Mouse (Mus musculus): ENCODE data around the gene Cer1. TPM values are rescaled to one million over a fixed set of nuclear protein-coding genes. Genes with fewer than 3 reads are reported as not detected.

The Cer1 gene
- polyA plus RNA-seq, 1 experiment, result not detected

GRCm38 (mm10) chr4:82916003-82916677, 31.2 kb upstream of the Cer1 start:
- DNase-seq (ENCODE audit: low read depth in 1 of 2, low spot score in 2 of 2), result no peak
- WGBS, result 75% methylated on average over 14 of the region's 14 CpGs
- Histone ChIP-seq H3K27ac (ENCODE audit: insufficient read depth, low read length) (no peak overlapping the region), H3K36me3 (ENCODE audit: control insufficient read depth, insufficient read depth, low read length) (no peaks in the 10 kb centered on the region), H3K27me3 (ENCODE audit: control insufficient read depth, insufficient read depth, low read length) (no peaks in the 10 kb centered on the region), H3K4me1 (ENCODE audit: control insufficient read depth, insufficient read depth, insufficient read length) (no peaks in the 10 kb centered on the region), H3K4me3 (ENCODE audit: extremely low read depth, insufficient read depth, insufficient read length) (no peak overlapping the region)
- TF ChIP-seq CTCF (IDR thresholded peaks at IDR 0.05; ENCODE audit: extremely low read depth, insufficient read depth, insufficient read length, insufficient replicate concordance) (no peak), POLR2A (IDR thresholded peaks at IDR 0.05; ENCODE audit: low read depth, low read length) (no peak)

DNA sequence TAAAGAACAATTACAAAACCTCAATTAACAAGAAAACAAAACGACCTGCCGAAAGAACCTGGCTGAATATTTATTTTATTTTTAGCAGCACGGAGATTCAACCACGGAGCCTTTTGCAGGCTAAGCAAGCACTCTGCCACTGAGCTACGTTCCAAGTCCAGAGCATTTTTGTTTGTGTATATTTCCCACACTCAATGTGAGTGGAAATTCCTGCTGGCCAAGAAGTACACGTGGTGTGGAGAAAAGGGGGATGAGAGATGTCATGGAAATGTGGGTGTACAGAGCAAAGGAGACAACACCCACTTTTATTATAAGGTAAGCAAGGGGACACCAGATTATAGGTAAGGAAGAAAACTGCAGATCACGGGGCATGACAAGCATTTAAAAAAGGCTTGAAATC, 30.6 kb upstream of the Cer1 start:
- TF ChIP-seq POLR2A (IDR thresholded peaks at IDR 0.05; ENCODE audit: low read depth, low read length) (no peak), CTCF (IDR thresholded peaks at IDR 0.05; ENCODE audit: extremely low read depth, insufficient read depth, insufficient read length, insufficient replicate concordance) (no peak)
- H3K4me1 ChIP-seq (ENCODE audit: control insufficient read depth, insufficient read depth, insufficient read length), result no peaks in the 10 kb centered on the region
- H3K27ac ChIP-seq (ENCODE audit: insufficient read depth, low read length), result no peak overlapping the region
- DNase-seq (ENCODE audit: low read depth in 1 of 2, low spot score in 2 of 2), result no peak
- 79% methylated on average over 7 of the region's 7 CpGs for WGBS
- no peaks in the 10 kb centered on the region for H3K27me3 ChIP-seq (ENCODE audit: control insufficient read depth, insufficient read depth, low read length)
- H3K4me3 ChIP-seq (ENCODE audit: extremely low read depth, insufficient read depth, insufficient read length), result no peak overlapping the region
- H3K36me3 ChIP-seq (ENCODE audit: control insufficient read depth, insufficient read depth, low read length), result no peaks in the 10 kb centered on the region

- Histone ChIP-seq H3K36me3 (ENCODE audit: control insufficient read depth, insufficient read depth, low read length) (no peaks in the 10 kb centered on the region), H3K27me3 (ENCODE audit: control insufficient read depth, insufficient read depth, low read length) (no peaks in the 10 kb centered on the region), H3K4me1 (ENCODE audit: control insufficient read depth, insufficient read depth, insufficient read length) (no peaks in the 10 kb centered on the region), H3K27ac (ENCODE audit: insufficient read depth, low read length) (no peak overlapping the region), H3K4me3 (ENCODE audit: extremely low read depth, insufficient read depth, insufficient read length) (no peak overlapping the region)
- TF ChIP-seq POLR2A (IDR thresholded peaks at IDR 0.05; ENCODE audit: low read depth, low read length), result no peak
- no peak for TF ChIP-seq CTCF (IDR thresholded peaks at IDR 0.05; ENCODE audit: extremely low read depth, insufficient read depth, insufficient read length, insufficient replicate concordance)
- DNase-seq (ENCODE audit: low read depth in 1 of 2, low spot score in 2 of 2), result no peak
- 91% methylated on average over 11 of the region's 11 CpGs for WGBS
These were observed 29.7 kb upstream of the Cer1 start for GRCm38 (mm10) chr4:82914601-82915143.

- no peak for DNase-seq (ENCODE audit: low read depth in 1 of 2, low spot score in 2 of 2)
- H3K27me3 ChIP-seq (ENCODE audit: control insufficient read depth, insufficient read depth, low read length), result no peaks in the 10 kb centered on the region
- no peak overlapping the region for H3K27ac ChIP-seq (ENCODE audit: insufficient read depth, low read length)
- H3K36me3 ChIP-seq (ENCODE audit: control insufficient read depth, insufficient read depth, low read length), result no peaks in the 10 kb centered on the region
- no peak overlapping the region for H3K4me3 ChIP-seq (ENCODE audit: extremely low read depth, insufficient read depth, insufficient read length)
- no peak for TF ChIP-seq POLR2A (IDR thresholded peaks at IDR 0.05; ENCODE audit: low read depth, low read length)
- no peak for TF ChIP-seq CTCF (IDR thresholded peaks at IDR 0.05; ENCODE audit: extremely low read depth, insufficient read depth, insufficient read length, insufficient replicate concordance)
- WGBS, result 89% methylated on average over 10 of the region's 10 CpGs
- no peaks in the 10 kb centered on the region for H3K4me1 ChIP-seq (ENCODE audit: control insufficient read depth, insufficient read depth, insufficient read length)
These were observed 10.3 kb upstream of the Cer1 start for GRCm38 (mm10) chr4:82895227-82895626.

DNA sequence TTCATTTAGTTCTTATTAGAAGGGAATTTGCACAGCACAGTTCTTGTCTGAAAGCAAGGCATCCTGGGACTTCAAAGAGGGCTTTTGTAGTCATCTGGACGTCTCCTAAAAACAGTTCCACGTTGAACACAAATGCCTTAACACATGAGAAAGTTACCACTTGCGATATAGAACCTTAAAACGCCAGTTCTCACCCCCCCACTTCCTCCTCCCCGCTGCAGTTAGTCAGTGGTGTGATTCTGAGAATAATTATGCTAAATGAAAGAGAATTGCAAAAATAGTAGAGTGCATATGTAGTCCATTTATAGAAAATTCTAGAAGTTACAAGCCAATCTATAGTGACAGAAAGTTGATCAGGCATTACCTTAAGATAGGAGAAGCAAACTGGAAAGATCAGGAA, 7.3 kb upstream of the Cer1 start:
- Histone ChIP-seq H3K4me3 (ENCODE audit: extremely low read depth, insufficient read depth, insufficient read length) (no peak overlapping the region), H3K36me3 (ENCODE audit: control insufficient read depth, insufficient read depth, low read length) (no peaks in the 10 kb centered on the region), H3K4me1 (ENCODE audit: control insufficient read depth, insufficient read depth, insufficient read length) (no peaks in the 10 kb centered on the region), H3K27ac (ENCODE audit: insufficient read depth, low read length) (no peak overlapping the region), H3K27me3 (ENCODE audit: control insufficient read depth, insufficient read depth, low read length) (no peaks in the 10 kb centered on the region)
- WGBS, result 63% methylated on average over 5 of the region's 5 CpGs
- DNase-seq (ENCODE audit: low read depth in 1 of 2, low spot score in 2 of 2), result no peak
- TF ChIP-seq CTCF (IDR thresholded peaks at IDR 0.05; ENCODE audit: extremely low read depth, insufficient read depth, insufficient read length, insufficient replicate concordance) (no peak), POLR2A (IDR thresholded peaks at IDR 0.05; ENCODE audit: low read depth, low read length) (no peak)

- DNase-seq (ENCODE audit: low read depth in 1 of 2, low spot score in 2 of 2), result no peak
- WGBS, result 83% methylated on average over 2 of the region's 2 CpGs
- H3K4me1 ChIP-seq (ENCODE audit: control insufficient read depth, insufficient read depth, insufficient read length), result no peaks in the 10 kb centered on the region
- no peak overlapping the region for H3K4me3 ChIP-seq (ENCODE audit: extremely low read depth, insufficient read depth, insufficient read length)
- H3K27ac ChIP-seq (ENCODE audit: insufficient read depth, low read length), result no peak overlapping the region
- H3K27me3 ChIP-seq (ENCODE audit: control insufficient read depth, insufficient read depth, low read length), result no peaks in the 10 kb centered on the region
- no peaks in the 10 kb centered on the region for H3K36me3 ChIP-seq (ENCODE audit: control insufficient read depth, insufficient read depth, low read length)
- TF ChIP-seq POLR2A (IDR thresholded peaks at IDR 0.05; ENCODE audit: low read depth, low read length) (no peak), CTCF (IDR thresholded peaks at IDR 0.05; ENCODE audit: extremely low read depth, insufficient read depth, insufficient read length, insufficient replicate concordance) (no peak)
These were observed 6.6 kb upstream of the Cer1 start for GRCm38 (mm10) chr4:82891566-82891965.

DNA sequence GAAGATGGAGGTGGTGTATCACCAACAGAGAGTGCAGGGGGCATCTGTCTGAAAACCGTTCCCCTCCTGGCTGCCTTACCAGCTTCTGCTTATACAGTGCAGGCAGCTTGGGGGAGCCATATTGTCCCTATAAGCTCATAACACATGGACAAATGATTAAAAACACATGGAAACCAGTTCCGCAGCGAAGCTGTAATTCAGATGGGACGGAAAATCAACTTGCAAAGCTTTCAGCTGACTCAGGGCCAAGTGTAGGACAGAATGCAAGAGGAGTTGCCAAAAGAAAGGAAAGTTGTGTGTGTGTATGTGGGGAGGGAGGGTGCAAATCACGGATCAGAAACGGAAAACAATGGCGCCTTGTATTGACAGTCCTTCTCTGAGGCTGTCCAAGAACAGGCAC, 6.1 kb upstream of the Cer1 start:
- no peak overlapping the region for H3K4me3 ChIP-seq (ENCODE audit: extremely low read depth, insufficient read depth, insufficient read length)
- no peak for DNase-seq (ENCODE audit: low read depth in 1 of 2, low spot score in 2 of 2)
- no peaks in the 10 kb centered on the region for H3K36me3 ChIP-seq (ENCODE audit: control insufficient read depth, insufficient read depth, low read length)
- no peak for TF ChIP-seq CTCF (IDR thresholded peaks at IDR 0.05; ENCODE audit: extremely low read depth, insufficient read depth, insufficient read length, insufficient replicate concordance)
- TF ChIP-seq POLR2A (IDR thresholded peaks at IDR 0.05; ENCODE audit: low read depth, low read length), result no peak
- H3K27ac ChIP-seq (ENCODE audit: insufficient read depth, low read length), result no peak overlapping the region
- H3K27me3 ChIP-seq (ENCODE audit: control insufficient read depth, insufficient read depth, low read length), result no peaks in the 10 kb centered on the region
- 90% methylated on average over 7 of the region's 7 CpGs for WGBS
- no peaks in the 10 kb centered on the region for H3K4me1 ChIP-seq (ENCODE audit: control insufficient read depth, insufficient read depth, insufficient read length)

Data from spleen, adult 2 months (tissue).